Mouse (Mus musculus): ENCODE measurements around the gene Ube2o. TPM values are rescaled to one million over a fixed set of nuclear protein-coding genes. Genes with fewer than 3 reads are reported as not detected.

The Ube2o gene
- 11.2 and 13.5 TPM in 2 replicates for polyA plus RNA-seq (2014; fragmentation: Nextera tagmentation; extraction: Ambion mirVana)

DNA sequence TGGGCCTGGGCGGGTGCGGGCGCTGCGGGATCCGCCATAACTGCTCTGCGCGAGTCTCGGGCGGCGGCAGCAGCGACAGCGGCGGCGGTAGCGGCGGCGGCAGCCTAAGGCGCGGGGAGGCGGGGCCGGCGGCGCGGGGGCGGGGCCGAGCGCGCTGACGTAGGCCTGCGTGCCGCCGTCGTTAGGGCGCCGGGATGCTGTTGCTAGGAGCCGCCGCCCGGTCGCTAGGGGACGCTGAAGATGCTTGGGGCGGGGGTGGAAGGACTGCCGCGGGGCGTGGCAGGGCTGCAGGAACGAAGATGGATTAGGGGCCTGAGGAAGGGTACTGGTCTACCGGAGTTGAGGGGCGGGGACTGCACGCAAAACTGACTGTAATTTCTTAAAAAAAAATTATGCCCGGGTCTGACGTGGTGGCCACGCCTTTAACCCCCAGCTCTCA lies at the start of gene Ube2o:
TSS of gene Ube2o (minus strand) at position 72 of the 439 bp plus-strand sequence.
- Histone ChIP-seq H3K9me3 (ENCODE audit: control insufficient read depth, low read length) (no peaks in the 10 kb centered on the region), H3K27me3 (ENCODE audit: control insufficient read depth, insufficient read depth, low read length) (no peaks in the 10 kb centered on the region), H3K27ac (ENCODE audit: low read depth, low read length) (peak within 1 kb of the TSS; percentile 62; the same call in 1 of the 2 replicates), H3K9ac (ENCODE audit: low read depth, low read length) (peak within 1 kb of the TSS; percentile 86), H3K36me3 (ENCODE audit: control insufficient read depth, insufficient read depth, low read length) (no peaks in the 10 kb centered on the region), H3K4me3 (ENCODE audit: low read length) (peak within 1 kb of the TSS; percentile 96), H3K4me1 (ENCODE audit: control insufficient read depth, insufficient read depth, low read length) (peaks cover 8% of the 10 kb centered on the region), H3K4me2 (replicated peaks; ENCODE audit: low read depth, low read length) (peak within 1 kb of the TSS; percentile 90)
- WGBS = 2% methylated on average over 33 of the region's 51 CpGs
- ATAC-seq (ENCODE audit: low FRiP score, low TSS enrichment) = peak; percentile 89

DNA sequence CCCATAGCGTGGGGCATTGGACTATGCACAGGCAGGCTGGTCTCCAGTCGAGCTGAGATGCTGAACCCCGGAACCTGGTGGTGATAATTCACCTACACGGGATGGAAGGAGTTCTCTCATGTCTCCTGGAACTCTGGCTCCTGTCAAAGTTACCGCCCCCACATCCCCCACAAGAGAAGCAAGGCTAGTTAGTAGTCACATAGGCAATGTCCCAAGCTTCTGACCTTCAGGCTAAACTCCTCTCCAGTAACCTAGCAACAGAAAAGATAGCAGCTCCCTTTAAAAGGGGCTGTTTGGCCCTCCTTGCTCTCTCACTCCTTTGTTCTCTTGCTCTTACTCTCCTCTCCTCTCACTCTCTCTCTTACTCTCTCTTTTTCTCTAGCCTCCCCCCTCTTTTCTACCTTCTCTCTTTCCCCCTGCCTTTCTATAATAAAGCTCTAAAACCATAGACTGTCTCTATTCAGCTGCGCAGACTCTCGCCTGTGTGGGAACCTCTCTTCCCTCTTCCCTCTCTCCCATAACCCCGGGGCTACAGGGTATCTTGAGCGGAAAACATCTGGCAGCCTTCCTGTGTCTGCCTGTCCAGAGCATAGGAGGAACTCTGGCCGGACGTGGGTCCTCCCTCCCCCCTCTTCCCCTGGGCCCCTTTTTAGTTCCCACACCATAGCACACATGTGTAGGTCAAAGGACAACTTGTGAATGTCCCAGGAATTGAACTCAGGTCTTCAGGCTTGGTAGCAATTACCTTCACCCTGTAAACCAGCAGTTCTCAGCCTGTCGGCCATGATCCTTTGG lies 49.1 kb upstream of the Ube2o start:
- ATAC-seq (ENCODE audit: low FRiP score, low TSS enrichment) = no peak
- Histone ChIP-seq H3K9ac (ENCODE audit: low read depth, low read length) (no peak overlapping the region), H3K4me1 (ENCODE audit: control insufficient read depth, insufficient read depth, low read length) (peaks cover 6% of the 10 kb centered on the region; the same call in 1 of the 2 replicates), H3K9me3 (ENCODE audit: control insufficient read depth, low read length) (no peaks in the 10 kb centered on the region), H3K27me3 (ENCODE audit: control insufficient read depth, insufficient read depth, low read length) (no peaks in the 10 kb centered on the region), H3K36me3 (ENCODE audit: control insufficient read depth, insufficient read depth, low read length) (no peaks in the 10 kb centered on the region), H3K4me2 (replicated peaks; ENCODE audit: low read depth, low read length) (no peak overlapping the region), H3K4me3 (ENCODE audit: low read length) (no peak overlapping the region), H3K27ac (ENCODE audit: low read depth, low read length) (no peak overlapping the region)
- 34% methylated on average over 12 of the region's 12 CpGs for WGBS

DNA sequence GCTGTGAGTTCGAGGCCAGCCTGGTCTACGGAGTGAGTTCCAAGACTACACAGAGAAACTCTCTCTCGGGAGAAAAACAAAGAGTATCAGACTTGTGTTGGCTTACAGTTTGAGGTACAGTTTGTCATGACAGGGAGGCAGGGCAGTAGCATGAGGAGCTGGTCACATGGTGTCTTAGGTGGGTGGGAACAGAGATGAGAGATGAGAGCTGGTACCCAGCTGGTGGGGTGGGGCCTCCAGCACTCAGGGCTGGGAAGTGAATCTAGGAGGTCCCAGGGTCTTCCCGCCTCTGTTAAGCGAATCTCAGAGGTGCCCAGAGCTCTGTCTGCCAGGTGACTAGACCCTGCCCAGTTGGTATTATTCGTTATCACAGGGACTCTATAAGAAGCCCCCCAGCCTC lies 48.2 kb upstream of the Ube2o start:
- Histone ChIP-seq H3K9me3 (ENCODE audit: control insufficient read depth, low read length) (no peaks in the 10 kb centered on the region), H3K4me1 (ENCODE audit: control insufficient read depth, insufficient read depth, low read length) (peaks cover 6% of the 10 kb centered on the region; the same call in 1 of the 2 replicates), H3K27ac (ENCODE audit: low read depth, low read length) (no peak overlapping the region), H3K4me2 (replicated peaks; ENCODE audit: low read depth, low read length) (no peak overlapping the region), H3K9ac (ENCODE audit: low read depth, low read length) (no peak overlapping the region), H3K4me3 (ENCODE audit: low read length) (no peak overlapping the region), H3K27me3 (ENCODE audit: control insufficient read depth, insufficient read depth, low read length) (no peaks in the 10 kb centered on the region), H3K36me3 (ENCODE audit: control insufficient read depth, insufficient read depth, low read length) (no peaks in the 10 kb centered on the region)
- 91% methylated on average over 6 of the region's 6 CpGs for WGBS
- no peak for ATAC-seq (ENCODE audit: low FRiP score, low TSS enrichment)

DNA sequence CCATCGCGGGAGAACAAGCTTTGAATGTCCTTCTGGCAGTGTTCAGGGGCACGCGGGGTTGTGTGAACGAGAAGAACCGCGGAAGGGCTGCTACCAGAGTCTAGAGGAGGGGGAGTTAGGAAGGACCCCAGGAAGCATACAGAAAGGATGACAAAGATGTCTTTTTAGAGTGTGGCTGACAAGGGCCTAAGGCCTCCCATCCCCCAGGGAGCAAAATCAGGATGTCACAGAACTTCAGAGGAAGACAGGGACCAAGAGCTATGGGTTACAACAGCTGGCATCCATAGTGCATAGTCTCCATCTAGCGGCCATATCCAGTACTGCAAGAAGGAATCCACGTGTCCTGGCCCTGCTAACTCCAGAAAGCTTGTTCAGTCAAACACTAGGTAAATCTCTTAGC lies 47.5 kb upstream of the Ube2o start:
- Histone ChIP-seq H3K9me3 (ENCODE audit: control insufficient read depth, low read length) (no peaks in the 10 kb centered on the region), H3K27ac (ENCODE audit: low read depth, low read length) (no peak overlapping the region)
- peak; percentile 46; the same call in 1 of the 2 replicates for ATAC-seq (ENCODE audit: low FRiP score, low TSS enrichment)

DNA sequence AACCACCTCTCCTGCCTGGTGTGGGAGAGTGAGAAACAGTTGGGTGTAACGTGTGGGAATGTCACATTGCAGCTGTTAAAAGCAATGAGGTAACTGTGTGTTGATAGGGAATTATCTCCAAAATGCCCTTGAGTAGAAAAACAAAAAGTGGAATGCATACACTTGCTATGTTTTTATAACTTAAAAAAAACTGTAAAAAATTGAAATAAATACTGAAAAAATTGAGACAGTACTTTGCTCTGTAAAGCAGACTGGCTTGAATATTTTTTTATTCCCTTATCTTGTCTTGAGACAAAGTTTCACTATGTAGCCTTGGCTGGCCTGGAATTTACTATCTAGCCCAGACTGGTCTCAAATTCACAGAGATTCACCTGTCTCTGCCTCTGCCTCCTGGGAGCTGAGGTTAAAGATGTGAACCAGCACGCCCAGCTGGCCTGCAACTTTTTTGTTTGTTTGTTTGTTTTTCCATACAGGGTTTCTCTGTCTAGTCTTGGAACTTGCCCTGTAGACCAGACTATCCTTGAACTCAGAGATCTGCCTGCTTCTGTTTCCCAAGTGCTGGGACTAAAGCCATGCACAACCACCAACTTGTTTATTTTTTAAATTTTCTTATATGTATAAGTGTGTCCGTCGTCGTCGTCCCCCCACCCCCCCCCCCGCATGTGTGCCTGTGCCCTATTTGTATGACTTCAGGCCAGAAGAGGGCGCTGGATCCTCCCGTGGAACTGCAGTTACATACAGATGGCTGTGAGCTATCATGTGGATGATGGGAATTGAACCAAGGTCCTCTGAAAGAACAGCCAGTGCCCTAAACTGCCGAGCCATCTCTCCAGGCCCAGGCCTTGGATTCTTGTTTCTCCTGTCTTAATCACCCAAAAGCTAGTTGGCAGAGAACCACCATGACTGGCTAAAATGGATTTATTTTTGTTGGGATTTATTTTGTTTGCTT lies 46.1 kb upstream of the Ube2o start:
- Histone ChIP-seq H3K9me3 (ENCODE audit: control insufficient read depth, low read length) (no peaks in the 10 kb centered on the region), H3K27ac (ENCODE audit: low read depth, low read length) (no peak overlapping the region), H3K4me2 (replicated peaks; ENCODE audit: low read depth, low read length) (no peak overlapping the region), H3K9ac (ENCODE audit: low read depth, low read length) (no peak overlapping the region), H3K4me1 (ENCODE audit: control insufficient read depth, insufficient read depth, low read length) (peaks cover 19% of the 10 kb centered on the region; the same call in 1 of the 2 replicates), H3K36me3 (ENCODE audit: control insufficient read depth, insufficient read depth, low read length) (no peaks in the 10 kb centered on the region), H3K27me3 (ENCODE audit: control insufficient read depth, insufficient read depth, low read length) (no peaks in the 10 kb centered on the region; the same call in 1 of the 2 replicates), H3K4me3 (ENCODE audit: low read length) (no peak overlapping the region)
- WGBS = 40% methylated on average over 10 of the region's 10 CpGs
- no peak for ATAC-seq (ENCODE audit: low FRiP score, low TSS enrichment)

More for the DNA sequence above, 47.5 kb upstream of the Ube2o start:
- Histone ChIP-seq H3K36me3 (ENCODE audit: control insufficient read depth, insufficient read depth, low read length) (no peaks in the 10 kb centered on the region), H3K9ac (ENCODE audit: low read depth, low read length) (no peak overlapping the region), H3K4me1 (ENCODE audit: control insufficient read depth, insufficient read depth, low read length) (peaks cover 6% of the 10 kb centered on the region; the same call in 1 of the 2 replicates), H3K4me3 (ENCODE audit: low read length) (no peak overlapping the region), H3K27me3 (ENCODE audit: control insufficient read depth, insufficient read depth, low read length) (no peaks in the 10 kb centered on the region), H3K4me2 (replicated peaks; ENCODE audit: low read depth, low read length) (no peak overlapping the region)
- WGBS = 62% methylated on average over 9 of the region's 9 CpGs

DNA sequence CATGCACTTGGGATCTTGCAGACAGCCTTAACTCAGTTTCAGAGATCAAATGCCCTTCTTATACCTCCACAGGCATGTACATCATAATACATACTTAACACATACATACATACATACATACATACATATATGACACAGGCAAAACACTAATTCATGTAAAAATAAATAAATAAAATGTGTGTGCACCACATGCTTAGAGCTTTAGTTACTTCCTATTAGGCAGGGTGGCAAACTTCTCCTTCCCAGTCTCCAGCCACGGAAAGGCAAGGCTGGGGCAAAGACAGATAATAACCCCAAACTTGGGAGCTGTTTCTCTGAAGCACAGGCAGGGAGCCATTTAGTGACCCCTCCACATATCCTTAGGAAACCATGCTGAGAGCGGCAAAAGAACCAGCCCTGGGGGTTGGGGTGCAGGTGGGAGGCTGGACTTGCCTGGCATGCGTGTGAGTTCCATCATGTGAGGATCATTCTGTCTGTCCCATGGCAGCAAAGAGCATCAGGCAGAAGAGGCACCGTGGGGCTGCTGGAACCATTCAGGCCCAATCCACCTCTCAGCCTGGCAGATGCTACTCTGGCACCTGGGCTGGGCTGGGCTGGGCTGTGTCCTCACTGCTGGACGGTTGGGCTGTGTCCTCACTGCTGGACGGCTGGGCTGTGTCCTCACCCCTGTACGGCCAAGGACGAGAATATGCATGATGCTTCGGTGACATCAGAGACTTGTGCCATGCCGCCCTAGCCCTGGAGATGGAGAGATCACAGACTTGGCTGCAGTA lies 45.2 kb upstream of the Ube2o start, which contains the start of gene Rhbdf2:
TSS of gene Rhbdf2 (minus strand) at position 721 of the 773 bp plus-strand sequence.
- Histone ChIP-seq H3K27ac (ENCODE audit: low read depth, low read length) (no peak within 1 kb of the TSS), H3K9ac (ENCODE audit: low read depth, low read length) (no peak within 1 kb of the TSS), H3K4me2 (replicated peaks; ENCODE audit: low read depth, low read length) (no peak within 1 kb of the TSS), H3K4me3 (ENCODE audit: low read length) (no peak within 1 kb of the TSS), H3K36me3 (ENCODE audit: control insufficient read depth, insufficient read depth, low read length) (no peaks in the 10 kb centered on the region), H3K9me3 (ENCODE audit: control insufficient read depth, low read length) (no peaks in the 10 kb centered on the region), H3K4me1 (ENCODE audit: control insufficient read depth, insufficient read depth, low read length) (peaks cover 26% of the 10 kb centered on the region), H3K27me3 (ENCODE audit: control insufficient read depth, insufficient read depth, low read length) (no peaks in the 10 kb centered on the region; the same call in 1 of the 2 replicates)
- 60% methylated on average over 10 of the region's 10 CpGs for whole genome bisulfite sequencing
- ATAC-seq (ENCODE audit: low FRiP score, low TSS enrichment) = no peak

DNA sequence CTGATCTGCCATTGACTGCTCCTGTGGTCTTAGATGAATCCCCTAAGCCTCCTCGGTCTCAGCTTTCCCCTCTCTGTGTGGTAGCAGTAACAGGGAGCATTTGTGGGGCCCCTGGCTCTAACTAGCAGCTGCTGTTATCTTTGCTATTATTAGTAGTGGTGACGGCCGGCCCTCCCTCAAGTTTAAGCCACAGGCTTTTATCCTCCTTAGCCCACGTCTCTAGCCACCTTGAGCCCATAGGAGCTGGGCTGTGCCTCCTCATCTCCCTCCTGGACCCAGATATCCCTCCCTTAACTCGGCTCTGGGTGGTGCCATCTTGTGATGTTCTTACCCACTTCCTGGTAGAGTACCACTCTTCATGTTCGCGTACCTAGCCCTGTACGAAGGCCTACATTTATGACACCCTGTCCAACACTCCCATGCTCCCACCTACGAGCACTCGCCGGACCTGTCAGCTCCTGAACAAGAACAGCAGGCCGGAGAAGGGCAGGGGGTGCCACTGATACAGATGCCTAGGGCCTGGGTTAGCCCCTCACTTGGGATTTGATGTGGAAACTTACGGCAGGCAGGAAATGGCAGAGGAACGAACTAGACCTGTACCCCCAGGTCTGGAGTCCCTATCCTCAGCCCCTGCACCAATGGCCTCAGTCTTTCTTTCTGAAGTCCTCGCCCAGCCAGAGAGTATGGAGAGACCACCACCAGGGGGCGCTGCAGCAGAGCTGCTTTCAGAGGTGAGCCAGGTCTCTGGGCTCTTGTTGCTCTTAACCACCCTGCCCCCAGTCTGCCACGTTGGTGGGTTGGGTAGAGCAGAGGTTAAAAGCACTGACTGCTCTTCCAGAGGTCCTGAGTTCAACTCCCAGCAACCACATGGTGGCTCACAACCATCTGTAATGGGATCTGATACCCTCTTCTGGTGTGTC lies 44.1 kb upstream of the Ube2o start:
- Histone ChIP-seq H3K4me3 (ENCODE audit: low read length) (no peak overlapping the region), H3K4me1 (ENCODE audit: control insufficient read depth, insufficient read depth, low read length) (peaks cover 36% of the 10 kb centered on the region), H3K27ac (ENCODE audit: low read depth, low read length) (no peak overlapping the region), H3K27me3 (ENCODE audit: control insufficient read depth, insufficient read depth, low read length) (no peaks in the 10 kb centered on the region; the same call in 1 of the 2 replicates), H3K9me3 (ENCODE audit: control insufficient read depth, low read length) (no peaks in the 10 kb centered on the region), H3K36me3 (ENCODE audit: control insufficient read depth, insufficient read depth, low read length) (no peaks in the 10 kb centered on the region), H3K4me2 (replicated peaks; ENCODE audit: low read depth, low read length) (no peak overlapping the region), H3K9ac (ENCODE audit: low read depth, low read length) (no peak overlapping the region)
- 77% methylated on average over 17 of the region's 17 CpGs for WGBS
- ATAC-seq (ENCODE audit: low FRiP score, low TSS enrichment) = no peak

Data from kidney, embryonic 14.5 days (tissue).